Mouse (Mus musculus) hindbrain, embryonic 12.5 days (tissue): Measurements from ENCODE around the gene Ptger3. TPM values are rescaled to one million over a fixed set of nuclear protein-coding genes. Genes with fewer than 3 reads are reported as not detected.

Experiments
- ATAC-seq: fragments of 200-750 bp; cut with Nextera tagmentation; 2 replicates; pipeline ENCODE4 v1.8.0; 2017; ENCODE audit warnings: moderate TSS enrichment; ENCODE audit not compliant: low FRiP score
- H3K27ac ChIP-seq: fragments of 300-500 bp; sonication (generic); 2 replicates; pipeline ENCODE4 v1.5.1; 2016; ENCODE audit warnings: mild to moderate bottlenecking
- H3K27me3 ChIP-seq: fragments of 300-500 bp; sonication (generic); 2 replicates; pipeline ENCODE4 v1.6.1; 2016; ENCODE audit warnings: mild to moderate bottlenecking
- H3K36me3 ChIP-seq: fragments of 300-500 bp; sonication (generic); 2 replicates; pipeline ENCODE4 v1.6.1; 2016; ENCODE audit warnings: mild to moderate bottlenecking
- H3K4me1 ChIP-seq: fragments of 300-500 bp; sonication (generic); 2 replicates; pipeline ENCODE4 v1.6.1; 2016
- H3K4me2 ChIP-seq: fragments of 300-500 bp; sonication (generic); replicated peaks from 2 replicates; pipeline ENCODE4 v1.6.1; 2016; ENCODE audit warnings: mild to moderate bottlenecking
- H3K4me3 ChIP-seq: fragments of 300-500 bp; sonication (generic); 2 replicates; pipeline ENCODE4 v1.5.1; 2016; ENCODE audit warnings: mild to moderate bottlenecking
- H3K9ac ChIP-seq: fragments of 300-500 bp; sonication (generic); 2 replicates; pipeline ENCODE4 v1.6.1; 2016; ENCODE audit warnings: mild to moderate bottlenecking, moderate library complexity
- H3K9me3 ChIP-seq: fragments of 300-500 bp; sonication (generic); replicated peaks from 2 replicates; pipeline ENCODE4 v1.6.1; 2016; ENCODE audit warnings: mild to moderate bottlenecking
- WGBS: fragments of 180-500 bp; shearing (Covaris S2); methylation state at CpG from one replicate; pipeline ENCODE4 v1.1.7; 2016; 5-methylcytosine and 5-hydroxymethylcytosine counted together
- polyA plus RNA-seq: library from polyadenylated mRNA; unstranded; fragments of >200 nt; fragmentation: Nextera tagmentation; extraction: Ambion mirVana; gene quantifications from 2 replicates; pipeline ENCODE4 v1.2.1, GENCODE M21; 2016

The Ptger3 gene
- polyA plus RNA-seq, 1 experiment from 2014 or later = 2.7 TPM

DNA sequence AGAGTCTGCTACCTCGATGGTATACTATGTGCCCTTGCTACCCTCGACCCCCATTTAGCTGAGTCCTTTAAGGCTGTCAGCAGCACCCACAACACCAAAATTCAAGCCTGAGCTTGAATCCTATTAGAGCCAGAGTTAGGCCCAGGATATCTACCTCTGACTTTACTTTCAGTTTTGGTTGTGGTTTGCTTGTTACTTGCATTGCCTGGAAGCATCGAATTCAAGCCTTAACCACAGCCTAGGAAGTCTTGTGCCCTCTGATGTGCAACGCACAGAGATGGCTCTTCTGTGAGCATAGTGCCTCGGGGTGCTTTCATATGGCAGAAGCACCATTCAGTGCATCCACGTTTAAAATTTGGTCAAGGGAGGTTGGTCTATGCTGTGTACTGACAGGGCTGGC is 5.3 kb downstream of the Ptger3 start:
- Histone ChIP-seq H3K27ac (no peak overlapping the region), H3K9me3 (no peaks in the 10 kb centered on the region), H3K9ac (no peak overlapping the region), H3K4me3 (no peak overlapping the region), H3K27me3 (peaks cover 25% of the 10 kb centered on the region), H3K4me1 (peaks cover 8% of the 10 kb centered on the region), H3K36me3 (no peaks in the 10 kb centered on the region), H3K4me2 (no peak overlapping the region)
- 83% methylated on average over 6 of the region's 6 CpGs for WGBS
- no peak for ATAC-seq

GRCm38 (mm10) chr3:157575441-157576342 is 9.0 kb downstream of the Ptger3 start:
- no peak for ATAC-seq

DNA sequence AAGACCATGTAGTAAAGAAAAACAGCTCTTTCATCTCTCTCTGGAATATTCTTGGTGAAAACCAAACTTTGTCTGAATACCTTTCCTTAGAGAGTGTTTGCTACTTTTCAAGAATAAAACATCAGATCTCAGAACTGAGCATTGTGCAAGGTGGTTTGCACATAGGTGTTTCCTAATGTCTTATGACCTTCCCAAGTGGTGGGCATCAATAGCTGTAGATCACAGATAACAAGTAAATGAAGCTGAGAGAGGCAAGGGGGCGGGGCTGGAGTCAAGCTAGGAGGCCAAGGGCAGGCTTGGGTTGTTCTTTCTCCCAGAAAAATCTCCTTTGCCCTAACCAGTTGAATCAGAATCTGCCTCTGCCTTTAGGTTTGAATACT is 9.6 kb downstream of the Ptger3 start:
- ATAC-seq = no peak
- Histone ChIP-seq H3K4me2 (no peak overlapping the region), H3K4me3 (no peak overlapping the region), H3K27ac (no peak overlapping the region), H3K4me1 (no peaks in the 10 kb centered on the region), H3K9ac (no peak overlapping the region), H3K27me3 (0 out of 2 replicates have a peak, but pooled peaks cover 5% of the 10 kb centered on the region), H3K9me3 (no peaks in the 10 kb centered on the region), H3K36me3 (no peaks in the 10 kb centered on the region)
- WGBS = 63% methylated on average over 1 of the region's 1 CpGs

More at GRCm38 (mm10) chr3:157575441-157576342, 9.0 kb downstream of the Ptger3 start:
- Histone ChIP-seq H3K4me1 (no peaks in the 10 kb centered on the region), H3K27ac (no peak overlapping the region), H3K9ac (no peak overlapping the region), H3K9me3 (no peaks in the 10 kb centered on the region), H3K36me3 (no peaks in the 10 kb centered on the region), H3K27me3 (0 out of 2 replicates have a peak, but pooled peaks cover 5% of the 10 kb centered on the region), H3K4me2 (no peak overlapping the region), H3K4me3 (no peak overlapping the region)
- WGBS = 83% methylated on average over 9 of the region's 9 CpGs

DNA sequence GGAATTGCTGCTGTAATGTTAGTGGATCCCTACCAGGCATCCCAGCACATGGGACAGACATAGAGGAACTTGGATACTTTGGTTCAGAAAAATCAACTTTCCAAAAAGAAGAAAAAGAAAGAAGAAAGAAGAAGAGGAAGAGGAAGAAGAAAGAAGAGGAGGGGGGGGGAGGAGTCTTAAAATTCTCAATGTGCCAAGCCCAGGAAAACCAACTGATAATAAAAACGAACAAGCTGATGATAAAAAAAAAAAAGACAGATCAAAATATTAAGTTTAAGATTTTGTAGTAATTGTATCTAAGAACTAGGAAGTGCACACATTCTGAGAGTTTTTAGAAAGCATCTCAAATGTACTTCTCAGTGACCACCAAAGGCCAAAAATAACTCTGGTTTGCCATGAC is 10.2 kb downstream of the Ptger3 start:
- Histone ChIP-seq H3K9ac (no peak overlapping the region), H3K4me2 (no peak overlapping the region), H3K9me3 (no peaks in the 10 kb centered on the region), H3K4me3 (no peak overlapping the region), H3K36me3 (no peaks in the 10 kb centered on the region), H3K27ac (no peak overlapping the region), H3K4me1 (no peaks in the 10 kb centered on the region), H3K27me3 (0 out of 2 replicates have a peak, but pooled peaks cover 5% of the 10 kb centered on the region)
- no peak for ATAC-seq
- WGBS = 85% methylated on average over 1 of the region's 1 CpGs

- H3K27me3 ChIP-seq = 0 out of 2 replicates have a peak, but pooled peaks cover 5% of the 10 kb centered on the region
- no peak overlapping the region for H3K4me3 ChIP-seq
- H3K4me1 ChIP-seq = peaks cover 5% of the 10 kb centered on the region
- no peak overlapping the region for H3K9ac ChIP-seq
- H3K27ac ChIP-seq = no peak overlapping the region
- no peak for ATAC-seq
- H3K9me3 ChIP-seq = no peaks in the 10 kb centered on the region
- no peaks in the 10 kb centered on the region for H3K36me3 ChIP-seq
- 93% methylated on average over 5 of the region's 5 CpGs for WGBS
- H3K4me2 ChIP-seq = no peak overlapping the region
These were observed 11.9 kb downstream of the Ptger3 start for GRCm38 (mm10) chr3:157578469-157579170.

- peaks cover 5% of the 10 kb centered on the region for H3K4me1 ChIP-seq
- ATAC-seq = no peak
- H3K36me3 ChIP-seq = no peaks in the 10 kb centered on the region
- no peak overlapping the region for H3K9ac ChIP-seq
- H3K27me3 ChIP-seq = 0 out of 2 replicates have a peak, but pooled peaks cover 5% of the 10 kb centered on the region
- H3K27ac ChIP-seq = no peak overlapping the region
- WGBS = 80% methylated on average over 2 of the region's 2 CpGs
- H3K9me3 ChIP-seq = no peaks in the 10 kb centered on the region
- H3K4me2 ChIP-seq = no peak overlapping the region
- H3K4me3 ChIP-seq = no peak overlapping the region
These were observed 12.7 kb downstream of the Ptger3 start for GRCm38 (mm10) chr3:157579376-157579775.

DNA sequence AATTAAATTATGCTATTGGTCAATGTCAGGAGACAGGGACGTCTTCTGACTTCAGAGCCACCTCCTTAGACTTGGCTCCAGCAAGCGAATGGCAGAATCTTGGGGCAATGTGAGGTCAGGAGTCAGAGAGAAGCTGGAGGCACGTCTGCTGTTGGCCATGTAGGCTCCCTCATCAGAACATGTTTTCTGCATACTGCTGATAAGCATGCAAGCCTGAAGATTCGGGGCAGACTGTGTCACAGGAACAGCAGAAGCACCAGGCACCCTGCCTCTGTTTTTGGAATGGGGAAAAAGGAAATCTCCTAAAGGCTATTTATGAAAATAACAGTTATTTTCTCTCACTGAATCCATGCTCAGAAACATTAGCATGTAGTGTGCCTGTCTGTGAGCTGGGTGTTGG is 13.6 kb downstream of the Ptger3 start:
- Histone ChIP-seq H3K4me3 (no peak overlapping the region), H3K27ac (no peak overlapping the region), H3K27me3 (0 out of 2 replicates have a peak, but pooled peaks cover 5% of the 10 kb centered on the region), H3K4me2 (no peak overlapping the region), H3K36me3 (no peaks in the 10 kb centered on the region), H3K4me1 (peaks cover 5% of the 10 kb centered on the region), H3K9me3 (no peaks in the 10 kb centered on the region), H3K9ac (no peak overlapping the region)
- ATAC-seq = no peak
- 76% methylated on average over 4 of the region's 4 CpGs for WGBS

DNA sequence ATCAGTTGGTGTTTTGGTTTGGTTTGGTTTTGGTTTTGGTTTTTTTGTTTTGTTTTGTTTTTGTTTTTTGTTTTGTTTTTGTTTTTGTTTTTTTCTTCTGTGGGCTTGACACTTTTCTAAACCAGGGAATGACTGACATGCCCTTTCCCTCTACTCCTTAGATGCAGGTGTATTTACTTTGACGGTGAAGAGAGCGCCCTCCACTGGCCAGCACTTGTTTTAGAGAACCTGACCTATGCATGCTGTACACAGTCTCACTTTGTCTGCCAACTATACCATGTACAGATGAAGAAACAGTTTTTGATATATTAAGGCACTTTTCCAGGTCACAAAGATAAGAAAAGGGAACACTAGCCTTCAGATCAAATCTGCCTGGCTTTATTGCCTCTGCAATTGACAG is 15.1 kb downstream of the Ptger3 start:
- no peak overlapping the region for H3K9ac ChIP-seq
- 33% methylated on average over 2 of the region's 2 CpGs for WGBS

DNA sequence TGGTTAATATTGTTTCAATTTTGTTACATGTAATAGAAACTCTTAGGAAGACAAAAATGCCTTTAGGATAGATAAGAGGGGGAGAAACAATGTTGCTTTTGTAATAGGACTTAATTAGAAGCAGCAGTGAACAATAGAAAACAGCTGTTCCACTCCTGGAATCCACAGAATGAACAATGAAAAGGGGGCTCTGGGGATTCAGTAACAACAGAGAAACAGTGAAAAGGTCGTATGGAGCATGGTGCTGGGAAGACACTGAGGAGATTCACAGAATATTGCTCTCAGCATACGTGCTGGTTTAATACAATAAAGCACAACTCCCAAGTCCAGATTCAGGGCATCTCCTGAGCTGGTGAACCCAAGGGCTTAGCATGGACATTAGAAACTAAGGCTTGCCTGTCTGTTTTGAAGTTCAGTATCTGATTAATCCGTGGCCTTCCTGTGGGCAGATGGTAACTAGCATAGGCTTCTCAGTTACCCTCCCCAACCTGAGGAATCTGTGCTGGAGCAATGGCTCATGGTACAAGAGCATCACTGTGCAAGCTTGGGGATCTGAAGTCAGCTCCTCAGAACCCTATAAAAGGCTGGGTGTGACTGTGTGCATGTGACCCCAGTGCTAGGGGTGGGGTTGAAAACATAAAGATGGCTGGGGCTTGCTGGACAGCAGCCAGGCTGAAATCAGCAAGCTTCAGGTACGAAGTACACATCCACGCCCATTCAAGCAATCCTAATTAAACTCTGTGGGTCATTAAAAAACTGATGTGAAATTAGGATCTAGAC is 16.1 kb downstream of the Ptger3 start:
- H3K4me1 ChIP-seq = peaks cover 5% of the 10 kb centered on the region
- WGBS = 44% methylated on average over 5 of the region's 5 CpGs
- no peak for ATAC-seq
- no peak overlapping the region for H3K9ac ChIP-seq
- H3K4me2 ChIP-seq = no peak overlapping the region
- no peak overlapping the region for H3K4me3 ChIP-seq
- H3K9me3 ChIP-seq = no peaks in the 10 kb centered on the region
- H3K27me3 ChIP-seq = 0 out of 2 replicates have a peak, but pooled peaks cover 5% of the 10 kb centered on the region
- H3K27ac ChIP-seq = no peak overlapping the region
- no peaks in the 10 kb centered on the region for H3K36me3 ChIP-seq

More for the DNA sequence above, 15.1 kb downstream of the Ptger3 start:
- H3K9me3 ChIP-seq = no peaks in the 10 kb centered on the region
- 0 out of 2 replicates have a peak, but pooled peaks cover 5% of the 10 kb centered on the region for H3K27me3 ChIP-seq
- H3K4me2 ChIP-seq = no peak overlapping the region
- H3K4me3 ChIP-seq = no peak overlapping the region
- no peak overlapping the region for H3K27ac ChIP-seq
- H3K36me3 ChIP-seq = no peaks in the 10 kb centered on the region
- no peak for ATAC-seq
- H3K4me1 ChIP-seq = peaks cover 5% of the 10 kb centered on the region

DNA sequence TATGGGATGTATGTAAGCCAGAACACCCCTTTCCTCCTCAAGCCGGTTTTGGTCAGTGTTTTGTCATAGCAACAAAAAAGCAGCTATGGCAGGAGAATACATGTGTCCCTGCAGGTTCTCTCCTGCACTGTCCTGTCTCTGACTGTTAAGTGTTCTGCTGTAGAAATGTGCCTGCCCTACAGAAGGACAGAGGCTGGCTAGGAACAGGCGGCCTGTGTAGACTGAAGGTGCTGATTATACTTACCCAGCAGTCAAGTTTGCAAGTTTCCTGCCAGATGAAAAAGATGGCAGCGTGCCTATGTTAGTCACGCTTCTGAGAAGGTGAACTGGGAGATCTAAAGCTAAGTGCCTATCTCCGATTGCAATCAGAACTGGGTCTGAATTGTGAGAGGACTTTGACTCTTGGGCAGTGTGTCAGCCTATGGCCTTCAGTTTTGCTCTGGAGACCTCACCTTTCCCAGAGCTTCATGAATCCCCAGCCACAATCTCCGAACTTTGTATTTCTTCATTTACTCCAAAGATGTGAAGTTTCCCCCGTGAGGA is 31.2 kb downstream of the Ptger3 start:
- Histone ChIP-seq H3K36me3 (no peaks in the 10 kb centered on the region), H3K4me1 (no peaks in the 10 kb centered on the region), H3K9me3 (no peaks in the 10 kb centered on the region), H3K9ac (no peak overlapping the region), H3K27ac (no peak overlapping the region), H3K4me3 (no peak overlapping the region), H3K27me3 (no peaks in the 10 kb centered on the region), H3K4me2 (no peak overlapping the region)
- WGBS = 89% methylated on average over 7 of the region's 7 CpGs
- no peak for ATAC-seq

DNA sequence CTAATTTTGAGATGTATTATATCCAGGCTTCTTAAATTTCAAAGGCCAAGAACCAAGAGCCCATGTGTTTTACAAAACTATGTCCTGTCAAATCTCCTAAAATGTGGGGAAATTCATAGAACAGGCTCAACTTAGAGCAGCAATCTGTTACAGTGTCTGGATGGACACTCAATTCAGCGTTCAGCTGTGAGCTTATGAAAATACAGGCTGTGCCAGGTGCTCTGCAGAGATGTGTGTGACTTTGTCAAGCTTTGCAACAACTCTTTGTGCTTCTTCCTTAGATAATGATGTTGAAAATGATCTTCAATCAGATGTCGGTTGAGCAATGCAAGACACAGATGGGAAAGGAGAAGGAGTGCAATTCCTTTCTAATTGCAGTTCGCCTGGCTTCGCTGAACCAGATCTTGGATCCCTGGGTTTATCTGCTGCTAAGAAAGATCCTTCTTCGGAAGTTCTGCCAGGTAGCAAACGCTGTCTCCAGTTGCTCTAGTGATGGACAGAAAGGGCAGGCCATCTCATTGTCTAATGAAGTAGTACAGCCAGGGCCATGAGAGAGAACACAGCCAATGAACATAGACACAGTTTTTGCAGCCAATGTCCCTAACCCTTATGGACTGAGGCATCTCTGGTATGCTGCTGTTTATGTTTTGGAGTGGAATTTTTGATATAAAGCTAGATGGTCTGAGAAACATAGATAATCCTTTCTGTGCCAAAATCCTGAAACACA is 38.2 kb downstream of the Ptger3 start:
- Histone ChIP-seq H3K4me1 (no peaks in the 10 kb centered on the region), H3K9me3 (no peaks in the 10 kb centered on the region), H3K36me3 (no peaks in the 10 kb centered on the region), H3K27me3 (no peaks in the 10 kb centered on the region), H3K4me3 (no peak overlapping the region), H3K9ac (no peak overlapping the region), H3K4me2 (no peak overlapping the region), H3K27ac (no peak overlapping the region)
- WGBS = 85% methylated on average over 6 of the region's 6 CpGs
- ATAC-seq = no peak
